Mouse (Mus musculus): ENCODE measurements around the gene Pilrb1.
"Not testable (repeated sequence)": the region's sequence is repeated elsewhere in the genome, so short reads cannot be mapped to it uniquely, and the experiment has no call there.

Pilrb1 gene

DNA sequence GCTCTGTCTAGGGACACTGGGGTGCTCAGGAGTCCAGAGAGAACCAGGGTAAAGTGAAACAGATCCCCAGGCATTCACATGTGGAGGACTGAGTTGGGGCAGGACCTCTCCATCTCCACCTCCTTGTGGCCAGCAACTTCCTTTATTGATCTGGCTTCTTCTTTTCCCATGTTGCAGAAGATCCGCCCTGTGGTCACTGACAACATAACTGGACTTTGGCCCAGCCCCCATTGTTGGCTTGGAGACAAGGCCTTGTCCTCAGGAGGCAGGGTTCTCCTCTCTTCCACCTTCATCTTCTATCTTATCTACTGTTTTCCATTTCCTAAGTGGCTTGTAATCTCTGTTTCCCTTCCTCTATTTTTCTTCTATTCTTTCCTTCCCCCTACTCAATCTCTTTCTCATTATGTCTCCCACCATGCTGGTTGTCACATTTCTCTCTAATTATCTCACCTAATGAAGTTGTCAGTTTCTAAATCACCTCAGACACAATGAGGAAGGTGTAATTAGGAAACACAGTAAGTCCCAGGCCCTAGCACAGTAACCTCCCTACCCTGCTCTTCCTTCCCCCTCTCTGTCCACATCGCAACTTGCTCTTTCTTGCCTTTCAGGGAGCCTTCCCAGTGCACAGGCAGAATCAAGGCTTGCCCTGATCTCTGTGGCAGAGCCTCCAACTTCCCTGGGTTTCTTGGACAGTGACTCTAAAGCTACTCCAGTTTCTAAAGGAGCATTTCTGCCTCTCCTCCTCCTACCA lies at the start of gene Pilrb1:
Gene Pilrb1 (minus strand): TSS at position 147 of the 751 bp plus-strand sequence.
- DNase-seq (ENCODE audit: low spot score in 2 of 2): not testable (repeated sequence)

DNA sequence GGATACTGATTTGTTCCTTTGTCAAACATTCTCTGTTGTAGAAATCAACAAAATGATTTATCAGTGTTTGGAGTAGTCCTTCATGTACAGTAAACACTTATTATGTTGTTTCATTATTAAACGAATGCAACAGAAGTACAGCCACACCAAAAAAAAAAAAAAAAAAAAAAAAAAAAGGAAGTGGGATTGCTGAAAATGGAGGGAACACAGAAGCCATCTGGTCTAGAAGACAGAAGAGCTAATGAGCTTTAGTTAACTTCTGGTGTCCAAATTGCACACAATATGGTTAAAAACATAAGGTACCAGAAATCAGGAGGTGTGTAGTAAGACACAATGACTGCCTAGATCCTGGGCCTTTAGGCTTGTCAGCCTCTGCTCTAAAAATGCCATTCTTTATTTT lies 39.9 kb upstream of the Pilrb1 start:
- DNase-seq (ENCODE audit: low spot score in 2 of 2): no peak

DNA sequence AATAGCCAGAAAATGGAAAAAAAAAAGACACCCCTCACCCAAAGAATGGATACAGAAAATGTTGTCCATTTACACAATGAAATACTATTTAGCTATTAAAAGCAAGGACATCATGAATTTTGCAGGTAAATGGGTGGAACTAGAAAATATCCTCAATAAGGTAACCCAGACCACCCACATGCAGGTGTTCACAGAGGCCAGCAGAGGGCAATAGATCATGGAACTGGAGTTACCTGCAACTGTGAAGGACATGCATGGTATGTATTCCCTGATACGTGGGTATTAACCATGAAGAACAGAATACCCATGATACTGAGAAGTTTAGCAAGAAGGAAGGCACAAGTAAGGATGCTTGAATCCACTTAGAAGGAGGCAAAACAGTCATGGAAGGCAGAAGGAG lies 35.0 kb upstream of the Pilrb1 start:
- DNase-seq (ENCODE audit: low spot score in 2 of 2): no peak

DNA sequence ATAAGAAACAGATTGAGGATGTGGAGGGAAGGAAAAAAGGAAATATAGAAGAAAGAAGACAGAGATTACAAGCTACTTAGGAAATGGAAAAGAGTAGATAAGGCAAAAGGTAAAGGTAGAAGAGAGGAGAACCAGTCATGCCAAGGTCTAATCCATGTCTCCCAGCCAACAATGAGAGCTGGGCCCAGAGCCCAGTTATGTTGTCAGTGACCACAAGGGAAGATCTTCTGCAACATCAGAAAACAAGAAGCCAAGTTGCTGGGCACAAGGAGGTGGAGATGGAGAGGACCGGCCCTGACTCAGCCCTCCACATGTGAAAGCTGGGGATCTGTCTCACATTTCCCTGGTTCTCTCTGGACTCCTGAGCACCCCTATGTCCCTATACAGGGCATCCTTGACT lies 29.8 kb upstream of the Pilrb1 start:
- DNase-seq (ENCODE audit: low spot score in 2 of 2): no peak

DNA sequence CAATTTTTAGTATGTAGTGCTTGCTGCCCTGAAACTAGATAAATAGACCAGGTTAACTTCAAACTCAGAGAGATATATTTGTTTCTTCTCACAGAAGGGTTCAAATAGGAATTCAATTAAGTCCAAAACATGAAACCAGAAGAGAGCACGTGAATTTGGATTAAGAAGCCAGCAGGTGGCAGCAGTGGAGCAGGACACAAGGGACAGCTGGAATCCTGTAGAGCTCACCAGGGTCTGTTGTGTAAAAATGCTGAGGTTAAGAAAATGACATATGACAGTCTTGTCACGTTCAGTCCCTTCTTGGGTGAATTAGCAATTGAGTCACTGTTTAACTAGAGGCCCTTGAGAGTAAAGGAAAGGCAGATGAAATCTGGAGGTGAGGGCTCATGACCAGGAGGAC lies 28.0 kb upstream of the Pilrb1 start:
- peak; percentile 15 to 23 for DNase-seq (ENCODE audit: low spot score in 2 of 2)

DNA sequence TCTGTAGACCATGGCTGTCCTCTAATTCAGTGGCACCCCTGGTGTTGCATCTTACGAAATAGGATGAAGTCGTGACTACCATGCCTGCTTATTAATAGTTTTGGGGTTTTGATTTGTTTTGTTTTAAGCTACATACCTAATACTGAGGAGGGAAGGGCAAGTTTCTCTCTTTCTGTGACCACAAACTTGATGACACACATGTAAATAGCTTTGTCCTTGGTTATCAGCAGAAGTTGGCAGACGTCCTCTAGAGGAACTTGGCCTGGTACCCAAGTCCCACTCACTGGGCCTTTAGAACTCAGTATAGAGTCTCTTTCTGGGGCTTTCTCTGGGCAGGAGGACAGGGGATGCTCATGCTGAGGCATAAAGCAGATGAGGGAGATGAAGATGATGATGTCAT lies 25.4 kb upstream of the Pilrb1 start:
- no peak for DNase-seq (ENCODE audit: low spot score in 2 of 2)

DNA sequence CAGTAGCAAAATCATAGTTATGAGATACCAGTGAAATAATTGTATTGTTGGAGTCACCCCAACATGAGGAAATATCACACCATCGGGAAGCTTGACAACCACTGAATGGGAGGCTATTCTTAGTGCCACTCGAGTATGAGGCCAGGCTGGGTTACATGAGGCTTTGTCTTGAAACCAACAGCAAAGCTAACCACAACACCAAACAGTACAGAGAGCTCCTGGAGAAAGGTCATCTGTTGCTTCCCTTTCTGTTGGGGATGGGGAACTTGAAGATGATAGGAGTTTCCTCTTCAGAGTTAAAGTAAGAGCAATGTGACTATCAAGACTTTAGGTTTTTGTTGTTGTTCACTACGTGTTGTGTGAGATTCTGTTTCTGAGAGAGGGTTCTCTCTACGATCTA lies 25.0 kb upstream of the Pilrb1 start:
- DNase-seq (ENCODE audit: low spot score in 2 of 2): no peak

DNA sequence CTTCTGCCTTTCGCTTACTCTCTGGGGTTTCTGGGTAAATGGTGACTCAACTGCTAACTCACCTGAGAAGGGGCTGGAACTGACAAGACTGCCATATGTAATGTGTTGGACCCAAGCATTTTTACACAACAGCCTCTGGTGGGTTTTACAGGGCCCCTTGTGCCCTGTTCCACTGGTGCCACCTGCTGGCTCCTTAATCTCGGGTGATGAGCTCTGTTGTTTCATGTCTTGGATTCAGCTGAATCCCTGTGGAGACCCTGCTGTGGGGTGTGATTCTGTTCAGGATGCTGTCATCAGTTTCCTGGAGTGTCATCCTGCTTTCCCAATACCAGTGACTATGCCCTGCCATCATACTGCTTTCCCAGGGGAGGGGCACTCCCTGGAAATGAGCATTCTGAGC lies 20.0 kb upstream of the Pilrb1 start:
- no peak for DNase-seq (ENCODE audit: low spot score in 2 of 2)

DNA sequence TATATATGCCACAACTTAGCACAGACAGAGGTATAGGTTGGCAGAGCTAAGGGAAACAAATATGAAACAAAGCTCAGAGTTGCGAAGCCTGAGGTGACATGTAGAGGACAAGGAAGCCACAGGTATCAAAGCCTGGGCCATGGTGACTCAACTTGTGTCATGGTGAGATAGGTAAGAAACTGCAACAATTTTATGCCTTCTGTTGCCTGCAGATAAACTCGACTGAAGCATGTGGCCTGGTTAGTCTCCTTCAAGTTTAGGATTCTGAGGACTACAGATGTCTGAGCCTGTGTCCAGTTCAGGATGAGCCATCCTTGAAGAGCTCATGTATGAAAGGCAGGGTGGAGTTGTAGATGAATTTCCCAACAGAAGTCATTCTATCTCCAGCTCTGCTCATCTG lies 17.1 kb upstream of the Pilrb1 start:
- no peak for DNase-seq (ENCODE audit: low spot score in 2 of 2)

DNA sequence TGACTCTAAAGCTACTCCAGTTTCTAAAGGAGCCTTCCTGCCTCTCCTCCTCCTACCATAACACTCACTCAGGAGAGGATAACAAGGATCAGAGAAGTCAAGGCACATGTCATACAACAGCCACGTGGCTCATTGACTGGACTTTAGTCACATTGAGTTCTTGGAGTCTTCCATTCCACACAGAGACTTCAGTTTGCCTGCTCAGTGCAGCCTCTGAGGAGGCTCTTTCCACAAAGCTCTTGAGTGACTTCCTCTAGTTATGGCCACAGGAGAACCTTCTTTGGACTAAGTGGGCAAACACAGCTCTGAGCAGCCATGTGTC lies 14.4 kb upstream of the Pilrb1 start:
- not testable (repeated sequence) for DNase-seq (ENCODE audit: low spot score in 2 of 2)

DNA sequence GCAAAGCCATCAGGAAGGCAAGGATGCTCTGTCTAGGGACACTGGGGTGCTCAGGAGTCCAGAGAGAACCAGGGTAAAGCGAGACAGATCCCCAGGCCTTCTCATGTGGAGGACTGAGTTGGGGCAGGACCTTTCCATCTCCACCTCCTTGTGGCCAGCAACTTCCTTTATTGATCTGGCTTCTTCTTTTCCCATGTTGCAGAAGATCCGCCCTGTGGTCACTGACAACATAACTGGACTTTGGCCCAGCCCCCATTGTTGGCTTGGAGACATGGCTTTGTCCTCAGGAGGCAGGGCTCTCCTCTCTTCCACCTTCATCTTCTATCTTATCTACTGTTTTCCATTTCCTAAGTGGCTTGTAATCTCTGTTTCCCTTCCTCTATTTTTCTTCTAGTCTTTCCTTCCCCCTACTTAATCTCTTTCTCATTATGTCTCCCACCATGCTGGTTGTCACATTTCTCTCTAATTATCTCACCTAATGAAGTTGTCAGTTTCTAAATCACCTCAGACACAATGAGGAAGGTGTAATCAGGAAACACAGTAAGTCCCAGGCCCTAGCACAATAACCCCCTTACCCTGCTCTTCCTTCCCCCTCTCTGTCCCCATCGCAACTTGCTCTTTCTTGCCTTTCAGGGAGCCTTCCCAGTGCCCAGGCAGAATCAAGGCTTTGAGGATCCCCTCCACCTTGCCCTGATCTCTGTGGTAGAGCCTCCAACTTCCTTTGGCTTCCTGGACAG lies 13.9 kb upstream of the Pilrb1 start, which contains the start of gene Pilrb2:
Gene Pilrb2 (minus strand): TSS at position 172 of the 737 bp plus-strand sequence.
- DNase-seq (ENCODE audit: low spot score in 2 of 2): not testable (repeated sequence)

DNA sequence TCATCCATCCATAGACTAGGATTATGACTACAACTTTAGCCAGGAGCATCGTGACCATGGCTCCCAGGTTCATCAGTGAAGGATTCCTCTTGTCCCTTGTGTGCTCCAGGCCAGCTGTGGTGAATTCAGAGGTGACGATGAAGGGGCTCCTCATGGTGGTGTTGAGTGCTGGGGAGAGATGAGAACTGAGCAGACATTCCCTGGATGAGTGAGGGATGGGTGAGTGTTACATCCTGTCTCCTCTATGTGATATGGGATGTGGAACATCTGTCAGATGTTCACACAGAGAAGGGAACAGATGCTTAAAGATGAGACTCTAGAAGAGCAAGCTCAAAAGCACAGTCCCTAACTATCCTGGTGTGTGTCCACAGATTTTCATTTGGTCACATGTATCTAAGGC lies 10.7 kb upstream of the Pilrb1 start:
- not testable (repeated sequence) for DNase-seq (ENCODE audit: low spot score in 2 of 2)

DNA sequence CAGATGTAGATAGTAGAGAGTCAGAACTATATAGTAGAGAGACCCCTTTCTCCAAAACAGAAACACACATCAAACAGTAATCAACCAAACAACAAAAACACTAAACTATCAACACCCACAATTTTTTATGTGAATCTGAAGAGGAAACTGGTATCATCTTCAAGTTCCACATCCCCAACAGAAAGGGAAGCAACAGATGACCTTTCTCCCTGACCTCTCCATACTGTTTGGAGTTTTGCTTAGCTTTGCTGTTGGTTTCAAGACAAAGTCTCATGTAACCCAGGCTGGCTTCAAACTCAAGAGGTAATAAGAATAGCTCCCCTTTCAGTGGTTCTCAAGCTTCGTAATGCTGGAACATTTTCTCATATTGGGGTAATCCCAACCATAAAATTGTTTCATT lies 6.1 kb upstream of the Pilrb1 start:
- not testable (repeated sequence) for DNase-seq (ENCODE audit: low spot score in 2 of 2)

DNA sequence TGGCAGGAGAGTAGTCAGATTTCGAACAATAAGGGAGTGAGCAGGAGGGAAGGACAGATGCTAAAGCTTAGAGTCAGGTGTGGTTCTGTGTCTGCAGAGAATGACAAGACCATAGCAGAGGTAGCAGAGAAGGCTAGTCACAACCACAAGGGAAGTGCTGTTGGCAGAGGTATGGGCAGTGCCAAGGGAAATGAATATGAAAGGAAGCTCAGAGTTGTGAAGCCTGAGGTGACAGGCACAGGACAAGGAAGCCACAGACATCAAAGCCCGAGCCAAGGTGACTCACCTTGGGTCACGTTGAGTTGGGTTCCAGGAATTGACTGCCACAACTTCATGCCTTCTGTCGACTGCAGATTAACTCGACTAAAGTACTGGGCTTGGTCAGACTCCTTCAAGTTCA lies 1.0 kb downstream of the Pilrb1 start:
- not testable (repeated sequence) for DNase-seq (ENCODE audit: low spot score in 2 of 2)

DNA sequence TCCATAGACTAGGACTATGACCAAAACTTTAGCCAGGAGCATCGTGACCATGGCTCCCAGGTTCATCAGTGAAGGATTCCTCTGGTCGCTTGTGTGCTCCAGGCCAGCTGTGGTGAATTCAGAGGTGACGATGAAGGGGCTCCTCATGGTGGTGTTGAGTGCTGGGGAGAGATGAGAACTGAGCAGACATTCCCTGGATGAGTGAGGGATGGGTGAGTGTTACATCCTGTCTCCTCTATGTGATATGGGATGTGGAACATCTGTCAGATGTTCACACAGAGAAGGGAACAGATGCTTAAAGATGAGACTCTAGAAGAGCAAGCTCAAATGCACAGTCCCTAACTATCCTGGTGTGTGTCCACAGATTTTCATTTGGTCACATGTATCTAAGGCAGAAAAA lies 3.0 kb downstream of the Pilrb1 start:
- not testable (repeated sequence) for DNase-seq (ENCODE audit: low spot score in 2 of 2)

DNA sequence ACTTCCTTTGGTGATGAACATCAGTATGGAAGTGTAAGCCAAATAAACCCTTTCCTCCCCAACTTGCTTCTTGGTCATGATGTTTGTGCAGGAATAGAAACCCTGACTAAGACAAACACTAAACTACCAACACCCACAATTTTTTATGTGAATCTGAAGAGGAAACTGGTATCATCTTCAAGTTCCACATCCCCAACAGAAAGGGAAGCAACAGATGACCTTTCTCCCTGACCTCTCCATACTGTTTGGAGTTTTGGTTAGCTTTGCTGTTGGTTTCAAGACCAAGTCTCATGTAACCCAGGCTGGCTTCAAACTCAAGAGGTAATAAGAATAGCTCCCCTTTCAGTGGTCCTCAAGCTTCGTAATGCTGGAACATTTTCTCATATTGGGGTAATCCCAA lies 7.6 kb downstream of the Pilrb1 start:
- not testable (repeated sequence) for DNase-seq (ENCODE audit: low spot score in 2 of 2)

DNA sequence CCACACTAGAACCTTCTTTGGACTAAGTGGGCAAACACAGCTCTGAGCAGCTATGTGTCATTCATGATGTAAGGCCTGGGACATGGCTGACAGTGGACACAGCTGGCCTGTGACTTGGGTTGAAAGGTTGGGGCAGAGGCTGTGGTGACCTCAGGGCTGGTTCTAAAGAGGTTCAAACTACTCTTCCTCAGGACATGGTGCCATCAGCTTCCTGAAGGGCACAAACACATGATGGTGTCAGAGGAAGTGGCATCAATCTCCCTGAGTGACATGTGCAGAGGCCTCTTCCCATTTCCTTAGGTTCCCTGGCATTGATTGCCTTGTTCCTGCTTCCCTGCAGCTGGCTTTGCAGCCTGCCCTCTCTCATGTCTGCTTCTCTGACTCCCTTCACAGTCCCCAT lies 20.8 kb downstream of the Pilrb1 start:
- not testable (repeated sequence) for DNase-seq (ENCODE audit: low spot score in 2 of 2)

DNA sequence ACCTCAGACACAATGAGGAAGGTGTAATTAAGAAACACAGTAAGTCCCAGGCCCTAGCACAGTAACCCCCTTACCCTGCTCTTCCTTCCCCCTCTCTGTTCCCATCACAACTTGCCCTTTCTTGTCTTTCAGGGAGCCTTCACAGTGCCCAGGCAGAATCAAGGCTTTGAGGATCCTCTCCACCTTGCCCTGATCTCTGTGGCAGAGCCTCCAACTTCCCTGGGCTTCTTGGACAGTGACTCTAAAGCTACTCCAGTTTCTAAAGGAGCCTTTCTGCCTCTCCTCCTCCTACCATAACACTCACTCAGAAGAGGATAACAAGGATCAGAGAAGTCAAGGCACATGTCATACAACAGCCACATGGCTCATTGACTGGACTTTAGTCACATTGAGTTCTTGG lies 21.3 kb downstream of the Pilrb1 start:
- DNase-seq (ENCODE audit: low spot score in 2 of 2): no peak

DNA sequence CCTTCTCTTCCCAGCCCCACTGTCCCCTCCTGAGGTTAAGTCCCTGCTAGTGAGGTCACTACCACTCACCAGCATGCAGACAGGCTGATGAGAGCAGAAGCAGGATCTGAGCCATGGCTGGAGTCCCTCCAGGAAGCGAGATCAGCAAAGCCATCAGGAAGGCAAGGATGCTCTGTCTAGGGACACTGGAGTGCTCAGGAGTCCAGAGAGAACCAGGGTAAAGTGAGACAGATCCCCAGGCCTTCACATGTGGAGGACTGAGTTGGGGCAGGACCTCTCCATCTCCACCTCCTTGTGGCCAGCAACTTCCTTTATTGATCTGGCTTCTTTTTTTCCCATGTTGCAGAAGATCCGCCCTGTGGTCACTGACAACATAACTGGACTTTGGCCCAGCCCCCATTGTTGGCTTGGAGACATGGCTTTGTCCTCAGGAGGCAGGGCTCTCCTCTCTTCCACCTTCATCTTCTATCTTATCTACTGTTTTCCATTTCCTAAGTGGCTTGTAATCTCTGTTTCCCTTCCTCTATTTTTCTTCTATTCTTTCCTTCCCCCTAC lies 21.9 kb downstream of the Pilrb1 start, which contains the start of gene Pilra:
Gene Pilra (minus strand): TSS at position 316 of the 555 bp plus-strand sequence.
- not testable (repeated sequence) for DNase-seq (ENCODE audit: low spot score in 2 of 2)

DNA sequence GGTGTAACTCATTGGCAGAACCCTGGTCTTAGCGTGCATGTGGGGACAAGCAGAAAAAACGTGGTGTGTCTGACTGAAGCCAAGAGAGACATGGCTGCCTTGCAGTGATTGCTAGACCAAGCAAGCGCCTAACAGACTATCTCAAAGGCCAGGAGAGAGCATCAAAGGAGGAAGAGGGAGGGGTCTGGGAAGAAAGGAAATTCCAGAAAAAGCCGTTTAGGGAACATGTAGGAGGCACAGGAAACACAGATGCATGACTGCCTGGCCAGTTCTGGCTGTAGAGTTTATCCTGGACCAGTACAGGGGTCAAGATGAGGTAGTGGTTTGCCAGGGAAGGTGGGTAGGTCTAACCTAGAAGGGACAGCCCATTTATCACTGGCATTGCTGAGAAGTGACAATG lies 24.4 kb downstream of the Pilrb1 start:
- DNase-seq (ENCODE audit: low spot score in 2 of 2): no peak

DNA sequence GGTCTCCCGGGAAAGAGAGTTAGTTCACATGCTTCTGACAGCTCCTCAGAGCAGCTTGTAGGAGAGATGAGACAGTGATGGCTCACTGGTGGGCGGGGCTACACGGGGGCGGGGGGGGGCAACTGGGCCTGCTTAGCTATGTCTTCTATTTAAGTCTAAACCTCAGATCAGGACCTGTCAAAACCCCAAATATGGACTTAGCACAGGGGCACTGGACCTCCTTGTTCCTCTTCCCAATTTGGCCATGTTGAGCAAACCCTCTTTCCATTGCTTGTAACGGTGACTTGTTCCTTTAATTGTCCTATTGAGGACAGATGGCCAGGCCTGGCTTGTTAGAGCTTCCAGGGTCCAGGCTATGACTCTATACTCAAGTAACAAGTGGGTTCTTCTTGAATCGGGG lies 26.4 kb downstream of the Pilrb1 start:
- no peak for DNase-seq (ENCODE audit: low spot score in 2 of 2)

DNA sequence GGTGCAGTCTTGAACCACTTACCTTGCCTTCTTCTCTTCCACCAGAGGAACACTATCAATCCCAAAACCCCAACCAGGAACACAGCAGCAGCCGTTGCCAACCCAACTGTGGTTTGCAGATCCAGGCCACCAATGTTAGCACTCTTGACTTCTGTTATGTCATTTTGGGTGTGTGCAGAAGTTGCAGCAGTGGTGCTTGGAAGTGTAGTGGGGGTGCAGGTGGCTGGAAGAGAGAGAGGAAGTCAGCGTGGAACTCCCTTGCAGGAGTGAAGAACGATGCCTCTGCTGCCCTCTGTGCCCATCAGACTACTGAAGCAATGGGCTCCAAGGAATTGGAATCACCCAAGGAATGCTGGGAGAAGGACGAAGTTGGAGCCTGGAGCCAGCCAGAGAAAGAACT lies 26.8 kb downstream of the Pilrb1 start:
- DNase-seq (ENCODE audit: low spot score in 2 of 2): no peak

DNA sequence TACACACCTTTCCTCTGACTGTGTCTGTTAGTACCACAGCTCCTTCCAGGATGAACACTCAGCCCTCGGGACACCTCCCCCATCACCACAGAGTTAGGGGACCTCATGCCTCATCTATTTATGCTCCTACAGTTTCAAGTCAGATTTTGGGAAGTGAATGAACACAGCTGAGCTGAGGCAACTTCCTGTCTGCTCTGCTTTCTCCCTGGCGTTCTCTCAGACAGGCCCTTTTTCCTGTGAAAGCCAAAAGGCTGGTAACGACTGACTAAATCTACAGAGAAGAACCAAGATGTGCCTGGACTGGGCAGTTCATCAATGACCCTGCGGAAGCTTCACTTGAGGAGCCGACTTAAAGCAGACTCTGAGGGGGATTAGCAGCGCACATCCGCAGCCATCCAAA lies 27.7 kb downstream of the Pilrb1 start:
- DNase-seq (ENCODE audit: low spot score in 2 of 2): no peak
